Mouse (Mus musculus): ENCODE measurements around the gene Sash1.

DNA sequence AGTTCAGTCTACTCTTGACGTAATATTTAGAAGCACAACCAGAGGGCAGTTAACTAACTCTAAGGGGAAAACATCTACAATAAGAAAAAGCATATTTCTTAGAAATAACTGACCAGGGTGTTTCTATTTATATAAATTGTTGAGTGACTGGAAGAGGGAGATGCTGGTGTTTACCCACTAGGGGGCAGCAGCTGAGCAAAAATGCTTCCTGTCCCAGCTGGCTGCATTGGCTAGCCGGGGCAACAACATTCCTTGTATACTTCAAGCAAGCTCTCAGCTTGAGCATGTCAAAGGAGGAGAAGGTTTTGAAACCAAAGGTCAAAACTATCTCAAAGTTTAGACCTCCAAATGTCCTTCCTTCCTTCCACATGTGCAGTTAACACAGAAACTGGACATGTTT lies 143.0 kb downstream of the Sash1 start:
- TF ChIP-seq GATA1 (IDR thresholded peaks at IDR 0.05; ENCODE audit: borderline replicate concordance, low read length) (no peak), FLI1 (IDR thresholded peaks at IDR 0.05; ENCODE audit: low read length) (no peak)
